Mouse (Mus musculus): ENCODE measurements at regions not wholly inside any gene's neighbourhood (a gene's known extent, or its start where the extent isn't known, plus 50 kb on each side); places are given as distances from the start of the nearest gene placed in this dataset.

GRCm38 (mm10) chr6:51208660-51209396 is 223.6 kb upstream of the Nfe2l3 start:
- peak; percentile 91 for DNase-seq (ENCODE audit: extremely low read depth)
- Histone ChIP-seq H3K27me3 (replicated peaks) (no peaks in the 10 kb centered on the region), H3K9ac (ENCODE audit: insufficient read depth, low read depth) (no peak overlapping the region), H3K9me3 (replicated peaks; ENCODE audit: low read length) (no peaks in the 10 kb centered on the region), H3K4me2 (ENCODE audit: insufficient read depth, low read depth, poor library complexity, severe bottlenecking) (peak overlapping the region; percentile 65), H3K36me3 (replicated peaks in 1 of 2; ENCODE audit: control insufficient read depth in 1 of 2, insufficient read depth in 1 of 2, low read length in 1 of 2) (no peaks in the 10 kb centered on the region), H3K4me1 (ENCODE audit: control insufficient read depth in 1 of 2, insufficient read depth in 2 of 2) (peaks cover 0 to 23% of the 10 kb centered on the region in 2 experiments; a peak in 2 of 4 replicates), H3K4me3 (replicated peaks in 1 of 3; ENCODE audit: low read depth in 2 of 3, low read length in 2 of 3, poor library complexity in 1 of 3) (no peak overlapping the region), H3K27ac (ENCODE audit: insufficient read depth, low read depth) (no peak overlapping the region), H3K79me2 (replicated peaks; ENCODE audit: control insufficient read depth, extremely low read depth, insufficient read depth, poor library complexity, severe bottlenecking) (no peaks in the 10 kb centered on the region)
- TF ChIP-seq ZNF384 (IDR thresholded peaks at IDR 0.05; ENCODE audit: low read depth, low read length) = peak; percentile 97
- TF ChIP-seq CTCF (conservative IDR thresholded peaks at IDR 0.05 in 1 of 2, IDR thresholded peaks at IDR 0.05 in 1 of 2; ENCODE audit: low read depth in 2 of 2, low read length in 2 of 2) = peak; percentile 51 to 94
- TF ChIP-seq EP300 (IDR thresholded peaks at IDR 0.05; ENCODE audit: low read length) = no peak
- TF ChIP-seq ZKSCAN1 (IDR thresholded peaks at IDR 0.05; ENCODE audit: borderline replicate concordance, low read depth, low read length) = no peak
- TF ChIP-seq NELFE (IDR thresholded peaks at IDR 0.05; ENCODE audit: low read depth, low read length) = no peak
- no peak for TF ChIP-seq KAT2A (IDR thresholded peaks at IDR 0.05; ENCODE audit: insufficient replicate concordance, low read length)
- TF ChIP-seq UBTF (IDR thresholded peaks at IDR 0.05; ENCODE audit: low read depth, low read length) = no peak
- no peak for TF ChIP-seq JUN (IDR thresholded peaks at IDR 0.05; ENCODE audit: insufficient read depth, low read depth, low read length)
- no peak for TF ChIP-seq ZMIZ1 (IDR thresholded peaks at IDR 0.05; ENCODE audit: low read depth, low read length)
- 0 out of 2 replicates have a peak, but pooled peaks have one; percentile 6 for TF ChIP-seq BHLHE40 (IDR thresholded peaks at IDR 0.05; ENCODE audit: low read depth, low read length)
- TF ChIP-seq RAD21 (IDR thresholded peaks at IDR 0.05; ENCODE audit: low read depth, low read length) = no peak; the same call in none of the 2 replicates
- peak; percentile 95 for TF ChIP-seq ZC3H11A (IDR thresholded peaks at IDR 0.05; ENCODE audit: low read depth, low read length)
- TF ChIP-seq HCFC1 (IDR thresholded peaks at IDR 0.05; ENCODE audit: low read depth, low read length) = no peak; the same call in 1 of the 2 replicates
- TF ChIP-seq MYC (IDR thresholded peaks at IDR 0.05; ENCODE audit: low read depth, low read length) = peak; percentile 63; the same call in 1 of the 2 replicates
- TF ChIP-seq GABPA (IDR thresholded peaks at IDR 0.05; ENCODE audit: insufficient replicate concordance, low read depth, low read length) = no peak
- TF ChIP-seq CHD2 (IDR thresholded peaks at IDR 0.05; ENCODE audit: low read length) = no peak
- TF ChIP-seq IRF4 (IDR thresholded peaks at IDR 0.05; ENCODE audit: low read depth, low read length) = peak; percentile 12; the same call in 1 of the 2 replicates
- 0 out of 2 replicates have a peak, but pooled peaks have one; percentile 9 for TF ChIP-seq JUND (conservative IDR thresholded peaks at IDR 0.05; ENCODE audit: low read depth, low read length)
- TF ChIP-seq POLR2A (IDR thresholded peaks at IDR 0.05; ENCODE audit: low read depth, low read length) = no peak
- peak; percentile 62; the same call in 1 of the 2 replicates for TF ChIP-seq SIN3A (IDR thresholded peaks at IDR 0.05; ENCODE audit: low read length)
- peak; percentile 96 for TF ChIP-seq SMC3 (IDR thresholded peaks at IDR 0.05; ENCODE audit: low read depth, low read length)
- dilution Hi-C loops (cut with MboI; ENCODE audit: extremely low pct_ligation_motif_present, extremely low pct_unique_long_range_greater_than_20kb, low sequenced_read_pairs) (no loop called here), in situ Hi-C loops (cut with MboI; ENCODE audit: low pct_ligation_motif_present, low pct_unique_long_range_greater_than_20kb, low sequenced_read_pairs) (loop anchor here (10.0 kb wide), 2 partner anchors 366 to 646 kb away; no protein-coding TSS in a partner anchor)
